In the genomic region with DNA sequence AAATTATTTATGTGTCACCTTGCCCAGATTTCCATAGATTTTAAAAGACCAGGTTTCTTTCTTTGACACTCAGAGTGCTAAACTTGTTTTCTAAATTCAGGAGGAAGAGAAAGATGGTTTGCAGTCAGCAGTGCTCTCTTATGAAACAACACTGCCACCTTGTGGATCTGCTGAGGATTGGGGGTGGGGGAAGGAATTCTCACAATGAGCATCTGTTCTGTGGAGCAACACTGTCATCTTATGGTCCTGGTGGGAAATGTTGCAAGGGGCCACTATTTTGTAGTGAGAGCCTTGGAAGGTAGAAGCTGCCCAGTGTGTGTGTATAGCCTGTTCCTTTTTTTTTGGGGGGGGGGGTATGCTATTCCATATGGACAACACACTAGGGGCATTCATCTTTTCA, we compare ENCODE assay signal across 8 mouse cellular contexts. TPM values are rescaled to one million over a fixed set of nuclear protein-coding genes. Genes with fewer than 3 reads are reported as not detected.
A peak's percentile ranks its signal among the peaks of the same experiment; 100 is the strongest.
DNase-seq lines count a peak whose midpoint lies in the region; ATAC-seq lines count a peak whose summit lies in the region.

No protein-coding gene starts in this region.

- H3K4me1 ChIP-seq in intestine, embryonic 16.5 days (ENCODE audit: control insufficient read depth, insufficient read depth, low read length) = no peaks in the 10 kb centered on the region

- DNase-seq in adrenal gland, adult (ENCODE audit: inconsistent age in 2 of 2, low spot score in 1 of 2) = peak; percentile 61 to 85
- DNase-seq in adrenal gland, adult 8-10 months = no peak
- DNase-seq in embryo, embryonic 10.5 days (ENCODE audit: low spot score) = peak; percentile 85
- peak; percentile 25 for DNase-seq in gastrocnemius, postnatal 25 days
- DNase-seq in left cerebral cortex, postnatal 10 days (ENCODE audit: extremely low spot score in 1 of 2, low spot score in 2 of 2) = peak; percentile 57 to 67
- DNase-seq in mesoderm, embryonic 11.5 days (ENCODE audit: low read depth, low spot score) = peak; percentile 80
- DNase-seq in right cerebral cortex, postnatal 25 days = peak; percentile 61

- H3K9ac ChIP-seq in intestine, embryonic 16.5 days (ENCODE audit: low read depth, low read length) = no peak overlapping the region

- no peaks in the 10 kb centered on the region for H3K36me3 ChIP-seq in intestine, embryonic 16.5 days (ENCODE audit: control insufficient read depth, insufficient read depth, low read length)

- no peak overlapping the region for H3K4me3 ChIP-seq in intestine, embryonic 16.5 days (ENCODE audit: low read length)

- H3K27me3 ChIP-seq in intestine, embryonic 16.5 days (replicated peaks; ENCODE audit: control insufficient read depth, insufficient read depth, low read length) = no peaks in the 10 kb centered on the region

- intact Hi-C loops in left cerebral cortex, postnatal 10 days (cut with DNase I) = loop anchor here (2.0 kb wide), 1 partner anchor 165 kb away; a partner anchor contains a TSS

- H3K9me3 ChIP-seq in intestine, embryonic 16.5 days (ENCODE audit: control insufficient read depth, low read length) = no peaks in the 10 kb centered on the region

- no peak overlapping the region for H3K27ac ChIP-seq in intestine, embryonic 16.5 days (ENCODE audit: low read length)

- no peak overlapping the region for H3K4me2 ChIP-seq in intestine, embryonic 16.5 days (ENCODE audit: low read depth, low read length)

- peak; percentile 48 for ATAC-seq in intestine, embryonic 16.5 days

RNA-seq across cellular contexts. Expression of a gene that starts 15.6 kb away (rescaled TPM):
- 100 to 1,000 TPM; 190 to 204 (median 198) TPM for total RNA-seq in adrenal gland, adult 8-10 months (2022)
- total RNA-seq in gastrocnemius, postnatal 25 days (2021) = 1 to 10 TPM; 3.3 to 7.4 TPM
- 41.3 and 46.1 TPM in 2 replicates for polyA plus RNA-seq in intestine, embryonic 16.5 days (2015; fragmentation: Nextera tagmentation; extraction: Ambion mirVana)
- 10 to 100 TPM; 29.8 to 33.3 TPM for total RNA-seq in left cerebral cortex, postnatal 10 days (2021)

RNA-seq across cellular contexts. Expression of a gene that starts 20.3 kb away (rescaled TPM):
- 100 to 1,000 TPM in 2 of 4 experiments, 10 to 100 TPM in 2; 68.7 to 107 (median 88.8) TPM for total RNA-seq in adrenal gland, adult 8-10 months (2022)
- 10 to 100 TPM; 19.5 to 23.8 TPM for total RNA-seq in gastrocnemius, postnatal 25 days (2021)
- 20.8 and 21.6 TPM in 2 replicates for polyA plus RNA-seq in intestine, embryonic 16.5 days (2015; fragmentation: Nextera tagmentation; extraction: Ambion mirVana)
- total RNA-seq in left cerebral cortex, postnatal 10 days (2021) = 10 to 100 TPM; 42.9 to 45.7 TPM

RNA-seq across cellular contexts. Expression of a gene that starts 20.3 kb away (rescaled TPM):
- 10 to 100 TPM; 25.4 to 44.8 (median 33.5) TPM for total RNA-seq in adrenal gland, adult 8-10 months (2022)
- 10 to 100 TPM; 10.9 to 11.5 TPM for total RNA-seq in gastrocnemius, postnatal 25 days (2021)
- polyA plus RNA-seq in intestine, embryonic 16.5 days (2015; fragmentation: Nextera tagmentation; extraction: Ambion mirVana) = 30.6 and 34.6 TPM in 2 replicates
- total RNA-seq in left cerebral cortex, postnatal 10 days (2021) = 10 to 100 TPM; 16.4 to 24.1 TPM

RNA-seq across cellular contexts. Expression of a gene that starts 40.2 kb away (rescaled TPM):
- 10 to 100 TPM; 22.6 to 29.6 (median 26.1) TPM for total RNA-seq in adrenal gland, adult 8-10 months (2022)
- total RNA-seq in gastrocnemius, postnatal 25 days (2021) = 1 to 10 TPM; 2.3 to 2.6 TPM
- 16.9 and 17.6 TPM in 2 replicates for polyA plus RNA-seq in intestine, embryonic 16.5 days (2015; fragmentation: Nextera tagmentation; extraction: Ambion mirVana)
- 1 to 10 TPM; 2.0 to 2.4 TPM for total RNA-seq in left cerebral cortex, postnatal 10 days (2021)

RNA-seq across cellular contexts. Expression of a gene that starts 40.4 kb away (rescaled TPM):
- 10 to 100 TPM; 65.7 to 68.0 (median 66.7) TPM for total RNA-seq in adrenal gland, adult 8-10 months (2022)
- 10 to 100 TPM; 48.1 to 52.1 TPM for total RNA-seq in gastrocnemius, postnatal 25 days (2021)
- polyA plus RNA-seq in intestine, embryonic 16.5 days (2015; fragmentation: Nextera tagmentation; extraction: Ambion mirVana) = 65.4 and 67.7 TPM in 2 replicates
- 10 to 100 TPM; 58.7 to 59.2 TPM for total RNA-seq in left cerebral cortex, postnatal 10 days (2021)

Comparison
In these comparisons a context has a peak if more than half of its experiments do, and no peak if none do; other contexts are left out.
1. RNA of a gene that starts 15.6 kb away (total RNA-seq): 190 to 204 TPM in adrenal gland, adult 8-10 months; 29.8 to 33.3 TPM in left cerebral cortex, postnatal 10 days and 3.3 to 7.4 TPM in gastrocnemius, postnatal 25 days; every median in the first group is over 4 times any median in the second.